Mouse (Mus musculus): ENCODE results near the gene Ddit4l. TPM values are rescaled to one million over a fixed set of nuclear protein-coding genes. Genes with fewer than 3 reads are reported as not detected.

The Ddit4l gene
- 1.2 and 2.1 TPM in 2 replicates for polyA plus RNA-seq (2015; fragmentation: Nextera tagmentation; extraction: Ambion mirVana)

DNA sequence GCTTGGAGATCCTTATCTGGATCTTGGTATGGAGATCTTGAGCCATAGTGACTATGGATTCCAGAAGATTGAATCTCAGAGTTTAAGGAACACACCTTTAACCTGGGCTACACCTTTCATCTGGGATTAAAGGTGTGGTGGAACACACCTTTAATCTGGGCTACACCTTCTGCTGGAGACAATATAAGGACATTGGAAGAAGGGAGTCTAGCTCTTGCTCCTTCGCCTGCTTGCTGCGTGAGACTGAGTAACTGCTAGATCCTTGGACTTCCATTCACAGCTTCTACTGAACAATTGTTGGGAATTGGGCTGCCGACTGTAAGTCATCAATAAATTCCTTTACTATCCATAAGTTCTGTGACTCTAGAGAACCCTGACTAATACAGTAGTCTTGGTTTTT is at the start of gene Ddit4l:
Ddit4l (plus strand) TSS at position 301 of the 400 bp plus-strand sequence.

GRCm38 (mm10) chr3:137671224-137671623 is 49.8 kb downstream of the Ddit4l start, which contains the start of gene Gm21962:
Gene Gm21962, plus strand, starts transcription at chr3:137671524.

Other genes starting within 250 kb of the Ddit4l start
- gene Gm21962, start 49.9 kb downstream of the Ddit4l start, polyA plus RNA-seq (2015; fragmentation: Nextera tagmentation; extraction: Ambion mirVana) = not detected in 2 replicates
- gene H2afz, start 242.9 kb downstream of the Ddit4l start, polyA plus RNA-seq (2015; fragmentation: Nextera tagmentation; extraction: Ambion mirVana) = 1,639 and 1,838 TPM in 2 replicates
- 6.1 and 7.4 TPM in 2 replicates for gene Dnajb14, start 246.1 kb downstream of the Ddit4l start, polyA plus RNA-seq (2015; fragmentation: Nextera tagmentation; extraction: Ambion mirVana)

Data from spleen, postnatal 0 days (tissue).